Mouse (Mus musculus) kidney, embryonic 14.5 days (tissue): ENCODE results near the gene Krtap5-3. TPM values are rescaled to one million over a fixed set of nuclear protein-coding genes. Genes with fewer than 3 reads are reported as not detected.
"Not testable (repeated sequence)": the region's sequence is repeated elsewhere in the genome, so short reads cannot be mapped to it uniquely, and the experiment has no call there.

Source experiments
- ATAC-seq: fragments of 200-750 bp; cut with Nextera tagmentation; 2 replicates; pipeline ENCODE4 v1.8.0; 2017; ENCODE audit warnings: moderate number of reproducible peaks, mild to moderate bottlenecking, moderate TSS enrichment, moderate library complexity; ENCODE audit not compliant: low FRiP score, low TSS enrichment
- H3K27ac ChIP-seq: fragments of 300-500 bp; sonication (generic); 2 replicates; pipeline ENCODE4 v1.5.1; 2014; ENCODE audit warnings: low read depth, mild to moderate bottlenecking, low read length, moderate library complexity, mixed read lengths
- H3K27me3 ChIP-seq: fragments of 300-500 bp; sonication (generic); 2 replicates; pipeline ENCODE4 v1.6.1; 2014; ENCODE audit warnings: mild to moderate bottlenecking, low read length; ENCODE audit not compliant: control insufficient read depth, insufficient read depth
- H3K36me3 ChIP-seq: fragments of 300-500 bp; sonication (generic); 2 replicates; pipeline ENCODE4 v1.6.1; 2014; ENCODE audit warnings: low read length, mixed read lengths; ENCODE audit not compliant: control insufficient read depth, insufficient read depth
- H3K4me1 ChIP-seq: fragments of 300-500 bp; sonication (generic); 2 replicates; pipeline ENCODE4 v1.6.1; 2014; ENCODE audit warnings: low read length, mixed read lengths; ENCODE audit not compliant: control insufficient read depth, insufficient read depth
- H3K4me2 ChIP-seq: fragments of 300-500 bp; sonication (generic); replicated peaks from 2 replicates; pipeline ENCODE4 v1.6.1; 2014; ENCODE audit warnings: low read depth, mild to moderate bottlenecking, low read length
- H3K4me3 ChIP-seq: fragments of 300-500 bp; sonication (generic); 2 replicates; pipeline ENCODE4 v1.5.1; 2014; ENCODE audit warnings: mild to moderate bottlenecking, low read length
- H3K9ac ChIP-seq: fragments of 300-500 bp; sonication (generic); 2 replicates; pipeline ENCODE4 v1.6.1; 2014; ENCODE audit warnings: low read depth, mild to moderate bottlenecking, low read length, moderate library complexity
- H3K9me3 ChIP-seq: fragments of 300-500 bp; sonication (generic); 2 replicates; pipeline ENCODE4 v1.6.1; 2016; ENCODE audit warnings: low read length; ENCODE audit not compliant: control insufficient read depth
- WGBS: fragments of 180-500 bp; shearing (Covaris S2); extraction: QIAGEN DNeasy Blood & Tissue Kit; methylation state at CpG from one replicate; pipeline ENCODE4 v1.1.7; 2014; 5-methylcytosine and 5-hydroxymethylcytosine counted together
- polyA plus RNA-seq: library from polyadenylated mRNA; unstranded; fragments of >200 nt; fragmentation: Nextera tagmentation; extraction: Ambion mirVana; gene quantifications from 2 replicates; pipeline ENCODE4 v1.2.1, GENCODE M21; 2014

The Krtap5-3 gene
- polyA plus RNA-seq, 1 experiment from 2014 or later: not detected

DNA sequence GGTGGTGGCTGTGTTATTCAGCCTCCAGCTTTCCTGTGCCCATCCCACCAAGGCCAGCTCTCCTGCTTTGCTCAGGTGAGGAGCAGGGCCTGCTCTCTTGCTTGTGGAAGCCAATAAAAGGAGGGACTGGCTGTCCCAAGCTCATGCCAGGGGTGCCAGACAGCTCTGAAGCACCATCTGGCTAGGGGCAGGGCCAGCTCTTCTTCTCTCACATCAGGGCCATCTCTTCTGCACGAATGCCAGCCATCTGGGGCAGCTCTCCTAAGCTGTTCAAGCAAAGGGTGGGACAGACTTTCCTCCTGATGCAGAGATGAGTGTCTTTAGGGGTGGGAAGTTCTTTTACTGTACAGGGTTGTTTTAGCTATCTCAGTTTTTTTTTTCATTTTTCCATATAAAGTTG, 20.1 kb upstream of the Krtap5-3 start:
- Histone ChIP-seq H3K4me2 (no peak overlapping the region), H3K9ac (no peak overlapping the region), H3K4me1 (no peaks in the 10 kb centered on the region), H3K27me3 (no peaks in the 10 kb centered on the region), H3K27ac (no peak overlapping the region), H3K4me3 (no peak overlapping the region), H3K9me3 (no peaks in the 10 kb centered on the region), H3K36me3 (no peaks in the 10 kb centered on the region)
- ATAC-seq: no peak
- WGBS: 47% methylated on average over 1 of the region's 1 CpGs

DNA sequence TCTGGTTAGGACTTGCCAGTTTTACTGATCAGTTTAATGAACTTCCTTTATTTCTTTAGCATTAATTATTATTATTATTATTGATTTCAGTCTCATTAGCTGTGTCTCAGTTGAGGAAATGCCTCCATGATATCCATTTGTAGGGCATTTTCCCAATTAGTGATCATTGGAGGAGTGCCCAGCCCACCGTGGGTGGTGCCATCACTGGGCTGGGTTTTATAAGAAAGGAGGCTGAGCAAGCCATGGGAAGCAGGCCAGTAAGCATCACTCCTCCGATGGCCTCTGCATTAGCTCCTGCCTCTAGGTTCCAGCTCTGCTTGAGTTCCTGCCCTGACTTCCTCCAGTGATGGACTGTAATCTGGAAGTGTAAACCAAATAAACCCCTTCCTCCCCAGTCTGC, 13.0 kb upstream of the Krtap5-3 start:
- Histone ChIP-seq H3K4me3 (no peak overlapping the region), H3K9ac (no peak overlapping the region), H3K36me3 (no peaks in the 10 kb centered on the region), H3K9me3 (no peaks in the 10 kb centered on the region), H3K27me3 (no peaks in the 10 kb centered on the region), H3K27ac (no peak overlapping the region), H3K4me2 (no peak overlapping the region), H3K4me1 (no peaks in the 10 kb centered on the region)
- no peak for ATAC-seq
- WGBS: 72% methylated on average over 2 of the region's 2 CpGs

DNA sequence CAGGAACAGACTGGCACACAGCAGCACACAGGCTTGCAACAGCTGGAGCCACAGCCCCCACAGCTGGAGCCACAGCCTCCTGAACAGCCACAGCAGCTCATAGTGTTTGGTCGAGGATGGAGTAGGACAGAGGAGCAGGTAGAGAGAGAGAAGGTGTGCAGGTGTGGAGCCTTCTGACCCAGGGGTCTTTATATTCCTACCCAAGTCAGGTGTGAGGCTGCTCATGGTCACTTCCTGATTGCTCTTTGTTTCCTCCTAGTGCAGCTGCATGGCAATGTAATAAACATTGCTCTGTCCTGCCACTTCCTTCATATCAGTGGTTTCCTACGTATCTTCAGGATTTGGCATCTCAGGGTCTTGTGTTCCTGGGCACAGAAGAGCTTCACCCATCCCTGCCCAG, 10.9 kb upstream of the Krtap5-3 start, which contains the start of gene Gm10153:
TSS of gene Gm10153 (minus strand) at position 101 of the 400 bp plus-strand sequence.
- no peak within 1 kb of the TSS for H3K4me3 ChIP-seq
- ATAC-seq: no peak
- 34% methylated on average over 2 of the region's 2 CpGs for WGBS
- H3K9me3 ChIP-seq: no peaks in the 10 kb centered on the region
- no peaks in the 10 kb centered on the region for H3K27me3 ChIP-seq
- H3K9ac ChIP-seq: no peak within 1 kb of the TSS
- H3K36me3 ChIP-seq: no peaks in the 10 kb centered on the region
- H3K27ac ChIP-seq: no peak within 1 kb of the TSS
- H3K4me1 ChIP-seq: no peaks in the 10 kb centered on the region
- H3K4me2 ChIP-seq: no peak within 1 kb of the TSS

DNA sequence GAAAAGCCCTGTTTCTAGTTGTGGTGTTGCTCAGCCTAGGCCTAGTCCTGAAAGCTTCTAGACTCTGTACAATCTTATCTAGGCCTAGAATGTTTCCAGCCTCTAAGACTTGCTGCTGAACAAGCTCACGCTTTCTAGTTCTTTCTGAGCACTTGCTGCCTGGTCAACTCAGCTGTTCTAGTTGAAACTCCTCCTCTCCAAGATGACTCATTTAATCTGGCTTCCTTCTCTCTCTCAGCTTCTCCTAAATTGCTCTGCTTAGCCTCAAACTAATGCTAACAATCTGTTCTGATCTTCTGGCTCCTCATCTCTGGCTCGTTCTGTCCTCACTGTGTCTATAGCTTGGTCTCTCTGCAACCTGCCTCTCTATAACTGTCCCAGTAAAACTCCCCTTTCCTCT, 2.4 kb upstream of the Krtap5-3 start:
- H3K36me3 ChIP-seq: no peaks in the 10 kb centered on the region
- H3K9ac ChIP-seq: no peak overlapping the region
- H3K4me2 ChIP-seq: no peak overlapping the region
- no peaks in the 10 kb centered on the region for H3K9me3 ChIP-seq
- H3K27ac ChIP-seq: no peak overlapping the region
- H3K4me3 ChIP-seq: no peak overlapping the region
- no peak for ATAC-seq
- no peaks in the 10 kb centered on the region for H3K27me3 ChIP-seq
- 80% methylated on average over 2 of the region's 2 CpGs for WGBS
- no peaks in the 10 kb centered on the region for H3K4me1 ChIP-seq

DNA sequence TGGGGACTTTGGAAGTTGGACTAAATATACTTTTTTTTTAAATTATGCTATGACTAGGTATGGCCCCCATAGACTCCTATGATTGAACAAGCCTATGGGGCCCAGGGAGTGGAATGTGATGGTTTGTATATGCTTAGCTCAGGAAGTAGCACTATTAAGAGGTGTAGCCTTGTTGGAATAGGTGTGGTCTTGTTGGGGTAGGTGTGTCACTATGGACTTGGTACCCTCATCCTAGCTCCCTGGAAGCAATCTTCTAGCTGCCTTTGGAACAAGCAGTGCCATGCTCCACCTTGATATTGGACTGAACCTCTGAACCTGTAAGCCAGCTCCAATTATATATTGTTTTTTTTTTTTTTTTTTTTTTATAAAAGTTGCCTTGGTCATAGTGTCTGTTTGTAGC, 4.3 kb downstream of the Krtap5-3 start:
- Histone ChIP-seq H3K27ac (no peak overlapping the region), H3K9ac (no peak overlapping the region), H3K4me3 (no peak overlapping the region), H3K27me3 (no peaks in the 10 kb centered on the region), H3K4me1 (no peaks in the 10 kb centered on the region), H3K36me3 (no peaks in the 10 kb centered on the region), H3K4me2 (no peak overlapping the region), H3K9me3 (no peaks in the 10 kb centered on the region)
- ATAC-seq: no peak

DNA sequence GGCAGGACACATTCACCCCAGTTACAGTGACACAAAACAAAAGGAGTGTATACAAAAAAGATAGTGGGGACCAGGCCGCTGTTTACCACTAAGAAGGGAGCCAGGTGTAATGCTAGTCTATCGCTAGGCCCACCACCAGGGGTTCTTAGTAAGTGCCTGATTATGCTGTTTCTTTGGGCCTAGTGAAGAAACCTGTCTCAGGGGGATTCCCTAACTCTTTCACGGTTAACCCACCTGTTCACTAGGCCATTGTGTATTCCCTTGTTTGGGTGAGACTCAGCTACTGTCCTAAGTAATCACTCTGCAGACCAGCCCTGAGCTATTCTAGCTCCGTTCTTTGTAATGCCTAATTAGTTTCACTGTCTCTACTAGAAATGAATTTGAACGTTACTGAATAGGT, 5.7 kb downstream of the Krtap5-3 start:
- not testable (repeated sequence) for H3K4me2 ChIP-seq, H3K27me3 ChIP-seq, H3K36me3 ChIP-seq, H3K4me1 ChIP-seq, H3K9me3 ChIP-seq, H3K27ac ChIP-seq, H3K4me3 ChIP-seq, ATAC-seq, H3K9ac ChIP-seq
- whole genome bisulfite sequencing: 83% methylated on average over 5 of the region's 5 CpGs

DNA sequence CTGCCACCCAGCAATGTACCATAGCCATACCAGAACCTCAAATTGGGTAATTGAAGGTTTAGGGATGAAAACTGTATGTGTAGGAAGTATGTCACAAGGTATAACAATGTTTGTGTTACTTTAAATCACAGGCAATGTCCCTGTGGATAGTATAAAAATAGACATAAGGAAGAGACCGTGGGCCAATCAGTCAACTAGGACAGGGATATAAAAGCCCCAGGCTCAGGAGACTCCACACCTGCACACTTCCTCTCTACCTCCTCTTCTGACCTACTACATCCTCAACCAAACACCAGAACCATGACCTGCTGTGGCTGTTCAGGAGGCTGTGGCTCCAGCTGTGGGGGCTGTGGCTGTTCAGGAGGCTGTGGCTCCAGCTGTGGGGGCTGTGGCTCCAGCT, 10.4 kb downstream of the Krtap5-3 start, which contains the start of gene Gm7579:
TSS of gene Gm7579 (plus strand) at position 301 of the 400 bp plus-strand sequence.
- 50% methylated on average over 1 of the region's 1 CpGs for WGBS
- H3K27ac ChIP-seq: no peak within 1 kb of the TSS
- ATAC-seq: no peak
- H3K4me2 ChIP-seq: no peak within 1 kb of the TSS
- H3K4me1 ChIP-seq: no peaks in the 10 kb centered on the region
- H3K27me3 ChIP-seq: no peaks in the 10 kb centered on the region
- H3K9ac ChIP-seq: no peak within 1 kb of the TSS
- no peaks in the 10 kb centered on the region for H3K36me3 ChIP-seq
- H3K9me3 ChIP-seq: no peaks in the 10 kb centered on the region
- no peak within 1 kb of the TSS for H3K4me3 ChIP-seq

DNA sequence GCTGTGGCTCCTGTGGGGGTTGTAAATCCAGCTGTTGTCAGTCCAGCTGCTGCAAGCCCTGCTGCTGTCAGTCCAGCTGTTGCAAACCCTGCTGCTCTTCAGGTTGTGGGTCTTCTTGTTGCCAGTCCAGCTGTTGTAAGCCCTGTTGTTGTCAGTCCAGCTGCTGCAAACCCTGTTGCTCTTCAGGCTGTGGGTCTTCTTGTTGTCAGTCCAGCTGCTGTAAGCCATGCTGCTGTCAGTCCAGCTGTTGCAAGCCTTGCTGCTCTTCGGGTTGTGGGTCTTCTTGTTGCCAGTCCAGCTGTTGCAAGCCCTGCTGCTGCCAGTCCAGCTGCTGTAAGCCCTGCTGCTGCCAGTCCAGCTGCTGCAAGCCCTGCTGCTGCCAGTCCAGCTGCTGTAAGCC, 11.0 kb downstream of the Krtap5-3 start:
- H3K4me2 ChIP-seq, H3K36me3 ChIP-seq, H3K27ac ChIP-seq, H3K4me1 ChIP-seq, H3K9ac ChIP-seq, H3K27me3 ChIP-seq, H3K9me3 ChIP-seq, H3K4me3 ChIP-seq, ATAC-seq: not testable (repeated sequence)
- 76% methylated on average over 1 of the region's 1 CpGs for WGBS

DNA sequence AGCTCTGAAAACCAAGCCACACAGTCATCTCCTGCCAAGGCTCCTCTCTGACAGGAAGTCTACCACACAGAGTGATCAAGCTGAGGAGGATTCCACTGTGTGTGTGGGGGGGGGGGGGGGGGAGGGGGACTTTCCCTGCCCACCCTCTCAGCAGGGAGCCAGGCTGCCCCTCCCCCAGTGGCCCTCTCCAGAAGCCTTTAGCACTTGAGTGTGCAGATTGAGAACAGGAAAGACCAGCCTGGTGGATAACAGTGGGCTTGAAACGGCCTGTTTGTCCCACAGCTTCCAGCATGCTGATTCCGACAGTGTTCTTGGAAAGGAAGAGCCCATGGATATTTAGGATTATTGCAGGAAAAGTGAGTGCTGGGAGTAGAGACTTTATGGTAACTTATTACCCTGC, 23.4 kb downstream of the Krtap5-3 start:
- Histone ChIP-seq H3K9ac (no peak overlapping the region), H3K9me3 (no peaks in the 10 kb centered on the region), H3K27ac (no peak overlapping the region), H3K4me2 (no peak overlapping the region), H3K4me3 (no peak overlapping the region), H3K27me3 (no peaks in the 10 kb centered on the region), H3K36me3 (no peaks in the 10 kb centered on the region), H3K4me1 (no peaks in the 10 kb centered on the region)
- 24% methylated on average over 2 of the region's 2 CpGs for whole genome bisulfite sequencing
- no peak for ATAC-seq

DNA sequence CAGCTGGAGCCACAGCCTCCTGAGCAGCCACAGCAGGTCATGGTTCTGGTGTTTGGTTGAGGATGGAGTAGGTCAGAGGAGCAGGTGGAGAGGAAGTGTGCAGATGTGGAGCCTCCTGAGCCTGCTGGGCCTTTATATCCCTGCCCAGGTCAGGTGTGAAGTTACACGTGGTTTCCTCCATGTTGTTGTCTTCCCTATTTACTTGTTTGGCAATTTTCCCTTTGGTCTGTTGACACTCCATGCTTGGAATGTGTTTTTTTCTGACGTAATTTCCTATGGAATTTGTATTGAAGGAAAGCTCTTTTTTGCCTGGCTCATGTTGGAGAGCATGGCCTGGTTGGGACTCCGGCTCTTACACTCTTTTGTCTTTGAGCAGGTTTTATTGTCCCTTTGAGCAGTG, 28.7 kb downstream of the Krtap5-3 start, which contains the start of gene Krtap5-5:
TSS of gene Krtap5-5 (minus strand) at position 101 of the 400 bp plus-strand sequence.
- H3K9me3 ChIP-seq, H3K9ac ChIP-seq, H3K4me3 ChIP-seq, H3K36me3 ChIP-seq, H3K4me2 ChIP-seq, H3K27me3 ChIP-seq, H3K4me1 ChIP-seq, ATAC-seq: not testable (repeated sequence)
- 37% methylated on average over 3 of the region's 3 CpGs for WGBS
- peak within 1 kb of the TSS; percentile 47; the same call in 1 of the 2 replicates for H3K27ac ChIP-seq
